Mouse (Mus musculus) adrenal gland (tissue): ENCODE data around the gene Supt7l.

Experiments used
- intact Hi-C: fragments of 180-260 bp; cut with DNase I; formaldehyde crosslinking; loops from one replicate; pipeline ENCODE4 v1.15.1; 2025

The Supt7l gene

GRCm38 (mm10) chr5:31494513-31495297 lies 32.9 kb downstream of the Supt7l start, which contains the start of gene Gpn1:
Gene Gpn1 (plus strand): TSS chr5:31494741.
- intact Hi-C loops, result no loop called here

GRCm38 (mm10) chr5:31492031-31492430 lies 35.6 kb downstream of the Supt7l start:
- intact Hi-C loops, result no loop called here

GRCm38 (mm10) chr5:31489116-31489769 lies 38.4 kb downstream of the Supt7l start:
- intact Hi-C loops, result no loop called here

GRCm38 (mm10) chr5:31487889-31488288 lies 39.7 kb downstream of the Supt7l start:
- intact Hi-C loops, result no loop called here

GRCm38 (mm10) chr5:31485440-31485839 lies 42.2 kb downstream of the Supt7l start, which contains the start of gene 4930548H24Rik:
Gene 4930548H24Rik (plus strand): TSS chr5:31485740.
- intact Hi-C loops, result no loop called here

GRCm38 (mm10) chr5:31480536-31480935 lies 47.1 kb downstream of the Supt7l start:
- intact Hi-C loops, result no loop called here

GRCm38 (mm10) chr5:31470334-31470733 lies 57.3 kb downstream of the Supt7l start:
- intact Hi-C loops, result no loop called here

GRCm38 (mm10) chr5:31469711-31470110 lies 57.9 kb downstream of the Supt7l start:
- intact Hi-C loops, result no loop called here

GRCm38 (mm10) chr5:31467798-31468197 lies 59.8 kb downstream of the Supt7l start:
- intact Hi-C loops, result no loop called here
